Mouse (Mus musculus) left cerebral cortex, postnatal 10 days (tissue): ENCODE measurements around the gene Bsdc1. TPM values are rescaled to one million over a fixed set of nuclear protein-coding genes. Genes with fewer than 3 reads are reported as not detected.
"Not testable (repeated sequence)": the region's sequence is repeated elsewhere in the genome, so short reads cannot be mapped to it uniquely, and the experiment has no call there.

Experiments used
- DNase-seq, 2 experiments: peaks; one replicate each; pipeline ENCODE4 v3.0.0; 2021 to 2022; ENCODE audit warnings: low spot score in 2 of 2, mixed read lengths in 1 of 2; ENCODE audit errors: extremely low spot score in 1 of 2
- intact Hi-C: fragments of 180-260 bp; cut with DNase I; formaldehyde crosslinking; loops from one replicate; pipeline ENCODE4 v1.15.1; 2025
- total RNA-seq, 2 experiments: library from RNA; stranded (reverse); gene quantifications; 2 replicates each; pipeline ENCODE4 v1.2.3; 2021

The Bsdc1 gene
- 10 to 100 TPM; 40.8 to 46.6 TPM for total RNA-seq

DNA sequence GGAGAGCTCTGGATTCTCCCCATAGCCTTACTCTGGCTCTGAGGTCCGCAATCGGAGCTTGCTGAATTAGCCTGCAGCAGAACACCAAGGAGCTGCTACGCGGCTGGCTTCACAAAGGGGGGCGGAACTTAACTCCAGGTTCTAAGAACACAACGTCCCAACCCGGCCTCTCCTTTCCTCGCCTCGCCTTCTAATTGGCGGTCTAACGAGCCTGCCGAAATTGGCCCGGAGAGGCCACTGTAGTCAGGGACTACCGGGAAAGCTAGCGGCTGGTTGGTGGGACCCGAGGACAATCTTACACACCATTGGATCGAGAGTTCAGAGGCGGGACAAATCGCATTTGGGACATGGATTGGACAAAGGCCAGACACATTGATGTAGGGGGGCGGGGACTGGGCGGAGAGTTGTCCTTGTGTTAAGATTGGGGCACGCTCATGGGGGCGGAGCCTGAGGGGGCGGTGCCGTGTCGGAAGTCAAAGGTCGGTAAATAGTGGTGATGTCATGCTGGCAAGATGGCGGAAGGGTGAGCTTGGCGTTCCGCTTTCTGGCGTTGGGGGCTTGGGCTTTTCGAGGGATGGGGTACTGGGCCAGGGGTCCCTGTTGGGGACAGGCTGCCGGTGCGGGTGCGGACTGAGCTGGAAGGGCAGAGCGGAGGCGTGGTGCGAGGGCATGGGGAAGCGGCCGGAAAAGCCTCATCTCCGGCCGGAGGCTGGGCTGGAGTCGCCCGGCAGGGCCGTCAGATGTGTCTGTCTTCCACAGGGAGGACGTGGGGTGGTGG lies at the start of gene Bsdc1:
Gene Bsdc1 (plus strand): TSS at position 399 of the 778 bp plus-strand sequence.
- intact Hi-C loops: no loop called here
- DNase-seq: peak; percentile 99 to 100

DNA sequence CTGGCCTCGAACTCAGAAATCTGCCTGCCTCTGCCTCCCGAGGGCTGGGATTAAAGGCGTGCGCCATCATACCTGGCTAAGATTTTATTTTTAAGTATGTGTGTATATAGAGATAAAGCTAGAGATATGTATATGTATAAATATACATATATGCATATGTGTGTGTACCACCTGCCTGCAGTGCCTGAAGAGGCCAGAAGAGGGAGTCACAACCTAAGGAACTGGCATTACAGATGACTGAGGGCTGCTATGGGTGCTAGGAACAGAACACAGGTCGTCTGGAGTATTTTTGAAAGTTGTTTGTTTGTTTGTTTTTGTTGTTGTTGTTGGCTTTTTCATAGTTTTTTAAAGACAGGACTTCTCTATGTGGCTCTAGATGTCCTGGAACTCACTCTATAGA lies 45.5 kb upstream of the Bsdc1 start:
- intact Hi-C loops: no loop called here
- DNase-seq: no peak

DNA sequence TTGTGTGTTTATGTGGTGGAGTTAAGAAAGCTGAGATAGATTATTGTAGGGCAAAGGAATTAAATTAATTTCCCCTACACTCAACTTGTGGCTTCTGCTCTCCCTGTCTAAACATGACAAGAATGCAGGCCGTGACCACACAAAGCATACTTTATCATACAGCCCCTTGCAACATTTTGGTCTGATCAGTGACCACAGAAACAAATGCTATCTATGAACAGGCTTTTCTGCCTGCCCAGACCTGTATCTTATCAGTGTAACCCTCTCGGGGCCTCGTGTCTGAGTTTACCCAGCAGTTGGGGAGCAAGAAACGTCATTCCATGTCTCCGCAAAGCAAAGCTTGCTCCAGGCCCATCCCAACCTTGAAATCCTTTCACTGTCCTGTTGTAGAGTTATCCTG lies 44.9 kb upstream of the Bsdc1 start:
- DNase-seq: no peak
- intact Hi-C loops: no loop called here

DNA sequence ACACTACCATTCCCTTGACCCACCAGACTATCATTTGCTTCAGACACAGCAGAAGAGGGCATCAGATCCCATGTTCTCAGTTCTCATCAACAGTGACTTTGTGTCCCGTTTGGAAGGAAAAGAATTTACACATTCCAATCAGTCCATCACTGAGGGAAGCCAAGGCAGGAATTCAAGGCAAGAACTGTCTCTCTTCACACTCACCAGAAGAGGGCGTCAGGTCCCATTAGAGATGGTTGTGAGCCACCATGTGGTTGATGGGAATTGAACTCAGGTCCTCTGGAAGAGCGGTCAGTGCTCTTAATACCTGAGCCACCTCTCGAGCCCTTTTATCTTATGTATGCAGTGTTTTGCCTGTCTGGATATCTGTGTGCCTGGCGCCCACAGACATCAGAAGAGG lies 43.1 kb upstream of the Bsdc1 start:
- DNase-seq: no peak
- intact Hi-C loops: no loop called here

DNA sequence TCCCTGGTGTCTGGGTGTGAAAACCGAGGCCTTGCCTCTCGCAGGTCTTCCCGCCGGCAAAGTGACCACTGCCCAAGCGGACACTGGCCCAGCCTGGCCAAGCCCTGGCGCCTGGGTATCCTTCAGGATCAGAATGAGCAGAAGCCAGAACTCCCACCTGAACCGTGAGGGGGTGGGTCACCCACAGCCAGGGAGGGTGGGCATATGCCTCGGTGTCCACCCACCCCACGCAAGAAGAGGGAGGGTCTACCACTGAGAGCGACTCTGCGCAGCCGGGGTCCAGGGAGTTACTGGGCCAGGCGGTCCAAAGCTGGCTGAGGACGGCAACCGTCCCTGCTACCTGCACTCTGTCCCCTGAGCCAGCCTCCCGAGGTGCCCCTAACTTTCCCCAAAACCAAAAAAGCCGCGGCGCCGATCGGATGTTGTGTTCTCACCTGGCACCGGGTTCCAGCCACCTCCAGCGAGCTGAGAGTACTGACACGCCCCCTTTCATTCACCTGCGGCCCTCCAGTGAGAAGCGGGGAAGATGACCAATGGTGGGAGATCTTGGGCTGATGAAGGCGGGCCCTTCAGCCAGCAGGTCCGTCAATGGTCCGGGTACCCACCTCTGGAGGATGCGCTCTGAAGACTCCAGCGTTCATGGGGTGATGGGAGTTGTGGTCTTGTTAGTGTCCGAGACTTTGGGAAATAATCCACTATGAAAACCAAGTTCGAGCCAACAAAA lies 20.9 kb upstream of the Bsdc1 start, which contains the start of gene Zbtb8b:
Gene Zbtb8b (minus strand): TSS at position 514 of the 724 bp plus-strand sequence.
- DNase-seq: peak; percentile 74 to 79
- intact Hi-C loops: no loop called here

DNA sequence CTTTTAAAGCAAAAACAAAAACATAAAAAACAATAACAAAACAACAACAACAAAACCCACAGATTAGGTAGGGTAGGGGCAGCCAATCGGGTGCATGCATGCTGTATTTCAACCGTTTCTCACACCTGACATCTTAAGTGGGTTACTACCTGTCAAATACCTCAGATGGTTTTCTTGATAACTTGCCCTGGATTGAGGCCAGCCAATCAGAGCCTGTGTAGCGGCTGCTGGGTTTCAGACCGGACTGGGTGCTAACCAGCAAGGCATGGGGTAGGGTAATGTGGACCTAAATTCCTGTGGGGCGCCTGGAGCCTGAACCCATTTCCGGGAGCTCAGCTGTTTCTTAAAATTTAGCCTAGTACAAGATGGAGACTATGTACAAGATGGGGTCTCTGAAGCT lies 20.2 kb upstream of the Bsdc1 start:
- no peak for DNase-seq
- intact Hi-C loops: no loop called here

DNA sequence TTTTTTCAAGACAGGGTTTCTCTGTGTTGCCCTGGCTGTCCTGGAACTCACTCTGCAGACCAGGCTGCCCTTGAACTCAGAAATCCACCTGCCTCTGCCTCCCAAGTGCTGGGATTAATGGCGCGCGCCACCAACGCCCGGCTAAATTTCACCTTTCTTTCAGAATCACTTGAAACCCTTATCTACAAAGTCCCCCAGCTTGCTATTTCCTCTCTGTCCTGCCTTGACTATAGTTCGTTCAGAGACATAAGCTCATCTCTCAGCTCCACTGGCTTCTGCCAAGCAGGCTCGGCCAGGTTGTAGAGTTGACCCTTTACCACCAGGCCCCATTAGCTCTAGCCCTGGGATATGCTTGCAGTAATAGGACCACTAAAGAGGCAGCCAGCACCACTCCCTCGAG lies 14.0 kb upstream of the Bsdc1 start:
- intact Hi-C loops: no loop called here
- DNase-seq: no peak

DNA sequence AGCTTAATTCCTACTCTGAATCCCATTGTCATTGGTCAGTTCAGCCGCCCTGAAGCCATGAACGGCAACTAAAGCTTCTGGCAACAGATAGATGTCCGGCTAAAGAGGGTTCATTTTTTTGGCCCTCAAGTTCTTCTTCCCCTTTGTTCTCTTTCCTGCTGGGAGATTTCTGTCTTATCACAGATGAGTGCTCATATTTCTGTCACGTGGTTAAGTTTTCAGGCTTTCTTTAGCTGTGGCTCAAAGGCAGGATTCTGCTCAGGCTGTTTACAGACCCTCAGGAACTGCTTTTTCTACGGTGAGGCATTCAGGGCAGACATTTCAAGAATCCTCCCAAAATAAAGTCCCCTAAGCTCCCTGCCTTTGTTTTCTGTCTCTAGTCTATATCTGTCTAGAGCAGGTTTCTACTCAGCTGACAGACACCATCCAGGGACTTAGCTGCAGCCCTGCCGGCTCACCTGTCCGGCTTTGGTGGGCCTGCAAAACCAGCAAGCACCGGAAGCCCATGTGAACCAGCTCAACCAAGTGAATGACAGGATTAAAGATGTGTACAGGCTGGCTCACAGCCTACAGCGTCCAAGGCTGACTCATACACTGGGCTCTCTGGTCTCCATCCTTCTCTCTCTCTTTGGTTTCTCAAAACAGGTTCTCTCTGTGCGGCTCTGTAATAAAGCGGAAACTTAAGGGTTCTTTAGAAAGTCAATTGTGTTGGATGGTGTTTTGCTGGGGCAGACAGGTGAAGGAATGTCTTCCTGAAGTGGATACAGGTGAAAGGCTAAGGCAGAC lies 13.4 kb upstream of the Bsdc1 start:
- intact Hi-C loops: no loop called here
- no peak for DNase-seq

DNA sequence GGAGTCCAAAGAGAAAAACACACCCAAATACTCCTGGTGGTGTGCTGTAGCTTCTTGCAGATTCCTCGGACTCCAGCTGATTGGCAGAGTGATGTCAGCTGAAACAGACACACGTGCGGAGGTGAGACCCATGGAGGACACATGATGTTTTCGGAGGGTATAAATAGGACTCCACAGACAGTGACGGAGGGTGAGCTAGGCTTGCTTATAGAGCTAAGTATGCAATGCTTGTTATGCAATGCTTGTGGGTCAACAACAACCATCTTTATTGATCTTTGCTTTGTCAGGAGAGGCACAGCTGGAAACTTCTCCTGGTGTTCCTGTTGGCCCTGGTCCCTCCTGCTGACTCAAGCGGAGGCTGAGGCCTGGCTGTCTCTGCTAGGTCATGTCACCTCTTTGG lies 12.7 kb upstream of the Bsdc1 start:
- no peak for DNase-seq
- intact Hi-C loops: no loop called here

DNA sequence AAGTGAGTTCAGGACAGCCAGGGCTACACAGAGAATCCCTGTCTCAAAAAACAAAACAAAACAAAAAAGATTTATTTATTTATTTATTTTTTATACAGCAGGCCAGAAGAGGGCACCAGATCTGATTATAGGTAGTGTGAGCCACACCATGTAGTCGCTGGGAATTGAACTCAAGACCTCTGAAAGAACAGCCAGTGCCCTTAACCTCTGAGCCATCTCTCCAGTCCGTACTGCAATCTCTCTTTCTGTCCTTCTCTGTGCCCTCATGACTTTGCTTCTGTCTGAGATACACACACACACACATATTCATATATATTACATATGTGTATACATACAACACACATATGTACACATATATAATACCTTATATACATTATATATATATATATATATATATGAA lies 10.5 kb upstream of the Bsdc1 start:
- intact Hi-C loops: no loop called here
- no peak for DNase-seq

DNA sequence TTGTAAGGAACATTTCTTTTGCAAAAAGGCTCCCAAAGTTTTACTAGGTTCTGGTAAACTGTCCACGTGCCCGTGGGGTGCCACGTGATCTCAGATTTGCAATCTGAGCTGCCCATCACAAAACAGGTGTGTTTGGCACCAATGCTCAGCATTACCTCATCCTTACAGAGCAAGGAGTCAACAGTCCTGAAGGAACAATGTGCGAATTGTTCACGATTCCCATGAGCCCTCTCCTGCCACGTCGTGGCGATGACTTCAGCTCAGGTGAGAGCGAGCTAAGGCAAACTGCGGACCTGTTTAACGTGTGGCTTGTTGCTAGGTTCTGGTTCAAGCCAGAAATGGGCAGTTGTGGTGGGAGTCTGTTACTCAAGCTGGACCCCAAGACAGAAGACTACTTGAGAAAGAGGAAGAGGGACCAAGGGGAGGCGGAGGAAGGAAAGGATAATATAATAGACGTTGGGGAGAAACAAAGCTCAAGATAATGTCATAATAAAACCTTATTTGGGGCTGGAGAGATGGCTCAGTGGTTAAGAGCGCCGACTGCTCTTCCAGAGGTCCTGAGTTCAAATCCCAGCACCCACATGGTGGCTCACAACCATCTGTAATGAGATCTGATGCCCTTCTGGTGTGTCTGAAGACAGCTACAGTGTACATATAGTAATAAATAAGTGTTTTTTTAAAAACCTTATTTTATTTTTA lies 9.8 kb upstream of the Bsdc1 start:
- DNase-seq: no peak
- intact Hi-C loops: no loop called here

DNA sequence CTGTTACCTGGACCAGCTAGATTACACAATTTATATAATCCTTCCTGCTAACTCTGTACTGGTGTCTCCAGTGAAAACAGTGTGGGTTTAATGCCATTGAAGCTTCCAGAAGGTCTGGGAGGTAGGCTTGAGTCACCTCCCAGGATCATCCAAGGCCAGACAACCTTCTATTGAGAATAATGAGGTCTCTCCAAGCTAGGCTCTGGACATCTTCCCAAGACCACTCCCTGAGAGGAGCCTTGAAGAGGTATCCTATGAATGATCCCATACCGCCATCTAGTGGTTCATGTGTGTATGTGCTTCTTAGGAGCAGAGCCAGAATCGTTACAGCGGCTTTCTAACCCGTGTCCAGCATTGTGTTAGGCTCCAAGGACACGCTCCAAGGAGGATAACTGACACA lies 6.1 kb upstream of the Bsdc1 start:
- peak; percentile 54 to 80 for DNase-seq
- intact Hi-C loops: loop anchor here (2.0 to 5.0 kb wide), 2 partner anchors 104 to 248 kb away; no protein-coding TSS in a partner anchor

DNA sequence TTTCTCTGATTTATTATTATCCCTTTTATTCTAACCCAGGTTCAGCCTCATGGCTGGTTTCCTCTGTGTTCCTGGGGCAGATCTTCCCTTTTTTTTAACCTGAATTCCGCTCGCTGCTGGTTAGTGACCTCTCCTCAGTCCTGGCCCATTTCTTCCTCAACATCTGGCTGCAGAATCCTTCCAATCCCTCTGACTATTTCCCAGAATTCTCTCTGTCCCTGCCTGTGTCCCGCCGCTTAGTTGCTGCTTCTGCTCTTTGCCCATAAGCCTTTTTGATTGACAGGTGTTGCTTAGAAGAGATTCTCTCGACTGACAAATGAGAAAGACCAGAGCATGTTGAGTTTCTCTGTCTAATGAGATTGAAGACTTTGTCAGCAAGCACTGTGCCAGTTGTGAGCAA lies 5.3 kb upstream of the Bsdc1 start:
- intact Hi-C loops: loop anchor here (5.0 kb wide), 1 partner anchor 249 kb away; no protein-coding TSS in a partner anchor
- DNase-seq: no peak

DNA sequence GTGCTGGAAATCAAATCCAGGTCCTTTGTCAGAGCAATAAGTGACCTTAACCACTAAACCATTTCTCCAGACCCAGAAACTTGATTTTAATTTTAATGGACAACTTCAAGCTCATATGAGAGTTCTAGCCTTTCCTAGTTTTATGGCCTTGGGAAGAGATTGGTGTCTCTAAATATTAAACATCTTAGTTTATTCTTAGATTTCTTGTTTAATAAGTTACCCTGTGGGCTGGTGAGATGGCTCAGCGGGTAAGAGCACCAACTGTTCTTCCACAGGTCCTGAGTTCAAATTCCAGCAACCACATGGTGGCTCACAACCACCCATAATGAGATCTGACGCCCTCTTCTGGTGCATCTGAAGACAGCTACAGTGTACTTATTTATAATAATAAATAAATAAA lies 4.1 kb upstream of the Bsdc1 start:
- intact Hi-C loops: loop anchor here (5.0 kb wide), 1 partner anchor 250 kb away; no protein-coding TSS in a partner anchor

DNA sequence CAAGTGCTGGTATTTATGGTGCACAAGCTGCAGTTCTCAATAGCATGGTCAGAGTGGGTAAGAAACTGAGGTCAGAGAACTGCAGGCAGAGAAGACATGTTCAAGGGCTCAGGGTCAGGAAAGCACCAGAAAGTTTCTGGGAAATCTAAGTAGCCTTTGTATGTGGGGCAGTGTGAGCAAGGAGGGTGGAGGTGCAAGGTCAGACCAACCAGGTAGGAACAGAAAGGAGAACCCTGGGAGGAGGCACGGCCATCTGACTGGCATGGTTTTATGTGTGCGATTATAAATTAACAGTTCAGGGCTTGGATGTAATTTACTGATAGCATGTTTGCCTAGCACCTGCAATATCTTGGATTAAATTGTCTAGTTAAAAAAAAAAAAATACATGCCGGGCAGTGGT lies 1.7 kb upstream of the Bsdc1 start:
- intact Hi-C loops: loop anchor here (5.0 kb wide), 1 partner anchor 252 kb away; no protein-coding TSS in a partner anchor
- no peak for DNase-seq

More for the DNA sequence above, 4.1 kb upstream of the Bsdc1 start:
- DNase-seq: not testable (repeated sequence)

DNA sequence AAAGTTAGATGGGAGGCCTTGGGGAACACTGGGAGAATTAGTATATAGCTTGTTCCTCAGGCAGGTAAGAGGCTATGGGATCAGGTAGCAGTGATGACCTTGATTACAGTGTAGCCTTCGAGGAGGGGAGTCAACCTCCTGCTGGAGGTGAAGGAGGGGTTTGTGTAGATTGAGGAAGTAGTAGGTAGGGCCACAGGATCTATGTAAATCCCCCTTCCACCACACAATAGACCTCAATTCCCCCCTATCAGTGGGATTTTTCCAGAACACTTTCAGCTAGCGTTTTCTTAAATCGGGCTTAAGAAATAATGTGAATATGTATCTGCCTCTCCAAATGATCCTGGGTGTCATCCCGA lies 576 bp upstream of the Bsdc1 start:
- no peak for DNase-seq
- intact Hi-C loops: no loop called here

DNA sequence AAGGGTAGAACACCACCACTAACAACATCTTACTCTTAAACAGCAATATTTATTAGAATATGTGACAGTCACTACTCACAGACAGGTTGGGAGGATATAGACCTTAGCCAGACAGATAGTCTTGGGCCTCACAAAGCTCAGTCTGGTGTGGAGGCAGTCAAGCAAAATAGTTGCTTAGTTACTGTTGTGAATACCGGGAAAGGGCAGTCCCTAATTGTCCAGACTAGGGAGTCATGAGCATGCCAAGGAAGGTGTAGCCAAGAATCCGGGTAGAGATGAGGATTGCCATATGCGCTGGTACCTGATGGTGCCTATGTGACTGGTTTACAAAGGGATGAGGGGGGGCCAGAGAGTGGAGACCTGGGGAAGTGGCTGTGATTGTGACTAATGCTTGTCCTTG lies 737 bp downstream of the Bsdc1 start:
- DNase-seq: no peak
- intact Hi-C loops: no loop called here

DNA sequence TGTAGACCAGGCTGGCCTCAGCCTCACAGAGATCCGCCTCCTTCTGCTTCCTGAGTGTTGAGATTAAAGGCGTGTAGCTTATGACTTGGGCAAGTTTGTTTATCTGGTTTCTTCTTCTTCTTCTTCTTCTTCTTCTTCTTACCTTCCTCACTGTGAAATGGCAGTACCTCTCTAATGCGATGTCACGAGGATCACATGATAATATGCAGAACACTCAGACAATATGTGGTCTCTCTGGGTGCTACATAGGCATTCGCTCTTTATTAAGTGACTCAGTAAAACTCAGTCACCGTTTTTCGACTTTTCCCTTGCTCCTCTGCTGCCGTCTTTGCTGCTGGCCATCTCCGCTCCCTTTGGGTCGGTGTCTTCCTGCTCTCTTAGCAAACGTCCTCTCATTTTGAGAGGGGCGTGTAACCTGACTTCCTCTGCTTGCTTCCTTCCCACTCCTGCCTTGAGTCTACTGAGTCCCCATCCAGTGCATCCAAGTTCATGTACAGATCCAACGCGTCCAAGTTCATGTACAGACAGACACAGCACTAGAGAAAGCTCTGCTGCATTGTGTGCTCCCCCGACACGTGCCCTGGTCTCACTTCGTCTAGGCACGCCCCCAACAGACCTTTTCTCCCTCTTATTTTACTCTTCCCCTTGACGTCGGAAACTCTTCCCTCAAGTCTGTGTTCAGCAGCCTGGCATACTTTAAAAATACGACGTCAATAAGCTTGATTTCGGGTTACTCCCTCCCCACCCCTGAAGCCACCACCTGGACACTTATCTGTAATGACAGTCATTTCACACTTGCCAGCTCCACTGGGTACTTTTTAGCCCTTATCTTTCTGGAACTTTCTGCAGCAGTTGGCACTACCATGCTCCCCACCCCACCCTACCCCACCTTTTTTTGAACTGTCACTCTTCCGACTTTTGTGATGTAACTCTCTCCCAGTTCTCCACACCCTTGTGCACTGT lies 2.0 kb downstream of the Bsdc1 start:
- intact Hi-C loops: no loop called here
- no peak for DNase-seq
